Comparison of ENCODE assay signal across 8 mouse cellular contexts in genomic region chr17:86300774-86301595, GRCm38 (mm10).
DNase-seq lines count a peak whose midpoint lies in the region; ATAC-seq and TF ChIP-seq lines count a peak whose summit lies in the region.

No protein-coding gene starts in this region.

- peaks cover 51% of the 10 kb centered on the region for H3K4me1 ChIP-seq in kidney, embryonic 16.5 days (ENCODE audit: insufficient read depth, low read length)
- H3K4me1 ChIP-seq in liver, embryonic 14.5 days (replicated peaks; ENCODE audit: control insufficient read depth in 2 of 2, insufficient read depth in 2 of 2, low read length in 1 of 2), result peaks cover 32 to 44% of the 10 kb centered on the region in 2 experiments

- H3K27ac ChIP-seq in kidney, embryonic 16.5 days (ENCODE audit: low read length), result peak overlapping the region; percentile 89
- peak overlapping the region; percentile 82 for H3K27ac ChIP-seq in liver, embryonic 14.5 days

- 40% methylated on average over 22 of the region's 22 CpGs for WGBS in kidney, embryonic 16.5 days
- 7% methylated on average over 22 of the region's 22 CpGs for WGBS in liver, embryonic 14.5 days (ENCODE audit: insufficient replicate concordance)

- peak; percentile 63 for ATAC-seq in kidney, embryonic 16.5 days (ENCODE audit: low FRiP score, low TSS enrichment)
- peak; percentile 86 for ATAC-seq in liver, embryonic 14.5 days (ENCODE audit: insufficient read depth)

- H3K27me3 ChIP-seq in kidney, embryonic 16.5 days (ENCODE audit: insufficient read depth, low read length), result no peaks in the 10 kb centered on the region
- no peaks in the 10 kb centered on the region for H3K27me3 ChIP-seq in liver, embryonic 14.5 days (ENCODE audit: control insufficient read depth, insufficient read depth, low read length)

- H3K4me2 ChIP-seq in kidney, embryonic 16.5 days (replicated peaks; ENCODE audit: low read depth, low read length), result peak overlapping the region; percentile 43
- H3K4me2 ChIP-seq in liver, embryonic 14.5 days (ENCODE audit: low read depth), result peak overlapping the region; percentile 64

- H3K4me3 ChIP-seq in kidney, embryonic 16.5 days (ENCODE audit: low read length), result no peak overlapping the region
- H3K4me3 ChIP-seq in liver, embryonic 14.5 days (ENCODE audit: insufficient read depth in 1 of 2, low read depth in 2 of 2, low read length in 2 of 2), result peak overlapping the region; percentile 43 to 62

- TF ChIP-seq EP300 in liver, embryonic 14.5 days (IDR thresholded peaks at IDR 0.05; ENCODE audit: low read depth), result peak; percentile 80

- TF ChIP-seq CTCF in liver, embryonic 14.5 days (IDR thresholded peaks at IDR 0.05; ENCODE audit: low read depth), result no peak

- H3K36me3 ChIP-seq in kidney, embryonic 16.5 days (ENCODE audit: insufficient read depth, low read length), result no peaks in the 10 kb centered on the region
- H3K36me3 ChIP-seq in liver, embryonic 14.5 days (replicated peaks; ENCODE audit: control insufficient read depth, insufficient read depth, low read depth), result no peaks in the 10 kb centered on the region

- DNase-seq in B cell, adult 2 months, result peak; percentile 56 to 60
- DNase-seq in MEL-GATA-1-ER (ENCODE audit: extremely low read depth, low read depth), result peak; percentile 97
- peak; percentile 31 to 48 for DNase-seq in frontal cortex, postnatal 25 days (ENCODE audit: low spot score in 2 of 2)
- peak; percentile 81 to 84 (median 82) for DNase-seq in liver, embryonic 14.5 days (ENCODE audit: low read depth in 3 of 3, low spot score in 3 of 3)
- peak; percentile 73 to 76 for DNase-seq in right cerebral cortex, adult 2 months (ENCODE audit: low spot score in 2 of 2)
- DNase-seq in cerebellum, adult 11 months, result no peak
- no peak for DNase-seq in ovary, postnatal 10 days (ENCODE audit: low spot score)

- peak overlapping the region; percentile 22; the same call in 1 of the 2 replicates for H3K9ac ChIP-seq in kidney, embryonic 16.5 days (replicated peaks; ENCODE audit: low read length)
- H3K9ac ChIP-seq in liver, embryonic 14.5 days (replicated peaks), result peak overlapping the region; percentile 51

- no peaks in the 10 kb centered on the region for H3K9me3 ChIP-seq in kidney, embryonic 16.5 days (ENCODE audit: low read length)
- H3K9me3 ChIP-seq in liver, embryonic 14.5 days (ENCODE audit: control insufficient read depth, low read length), result no peaks in the 10 kb centered on the region

Comparison
In these comparisons a context has a peak if more than half of its experiments do, and no peak if none do; other contexts are left out.
1. DNase-seq: peak in B cell, adult 2 months (2 of 2), MEL-GATA-1-ER (single experiment), frontal cortex, postnatal 25 days (2 of 2), liver, embryonic 14.5 days (3 of 3) and right cerebral cortex, adult 2 months (2 of 2); none in cerebellum, adult 11 months (single experiment) and ovary, postnatal 10 days (single experiment).